Mouse (Mus musculus) forebrain, postnatal 0 days (tissue): ENCODE results near the gene H2al1i. TPM values are rescaled to one million over a fixed set of nuclear protein-coding genes. Genes with fewer than 3 reads are reported as not detected.

ENCODE experiments used
- ATAC-seq: fragments of 200-750 bp; cut with Nextera tagmentation; 2 replicates; pipeline ENCODE4 v1.8.0; 2017; ENCODE audit warnings: mild to moderate bottlenecking, moderate library complexity
- DNase-seq: peaks from one replicate; pipeline ENCODE4 v3.0.0-alpha.2; 2015
- H3K27ac ChIP-seq: fragments of 300-500 bp; sonication (generic); 2 replicates; pipeline ENCODE4 v1.5.1; 2014; ENCODE audit warnings: low read depth, mild to moderate bottlenecking, antibody characterized with exemption, low read length, moderate library complexity, mixed read lengths
- H3K27me3 ChIP-seq: fragments of 300-500 bp; sonication (generic); 2 replicates; pipeline ENCODE4 v1.6.1; 2014; ENCODE audit warnings: mild to moderate bottlenecking, low read length, mixed read lengths; ENCODE audit not compliant: insufficient read depth
- H3K36me3 ChIP-seq: fragments of 300-500 bp; sonication (generic); 2 replicates; pipeline ENCODE4 v1.6.1; 2014; ENCODE audit warnings: mild to moderate bottlenecking, moderate library complexity; ENCODE audit not compliant: insufficient read depth
- H3K4me1 ChIP-seq: fragments of 300-500 bp; sonication (generic); 2 replicates; pipeline ENCODE4 v1.6.1; 2014; ENCODE audit warnings: antibody characterized with exemption; ENCODE audit not compliant: insufficient read depth
- H3K4me2 ChIP-seq: fragments of 300-500 bp; sonication (generic); 2 replicates; pipeline ENCODE4 v1.6.1; 2014; ENCODE audit warnings: low read depth, mild to moderate bottlenecking, moderate library complexity
- H3K4me3 ChIP-seq: fragments of 300-500 bp; sonication (generic); 2 replicates; pipeline ENCODE4 v1.5.1; 2014; ENCODE audit warnings: low read depth, low read length, mixed read lengths
- H3K9ac ChIP-seq: fragments of 300-500 bp; sonication (generic); 2 replicates; pipeline ENCODE4 v1.6.1; 2014; ENCODE audit warnings: mild to moderate bottlenecking
- H3K9me3 ChIP-seq: fragments of 300-500 bp; sonication (generic); 2 replicates; pipeline ENCODE4 v1.6.1; 2016; ENCODE audit warnings: low read length
- CTCF ChIP-seq: sonication (generic); IDR thresholded peaks from 2 replicates; pipeline ENCODE4 v1.5.1; 2016; ENCODE audit warnings: antibody characterized with exemption, control low read depth, low read depth
- WGBS: fragments of 180-500 bp; shearing (Covaris S2); extraction: QIAGEN DNeasy Blood & Tissue Kit; methylation state at CpG from one replicate; pipeline ENCODE4 v1.1.7; 2014; 5-methylcytosine and 5-hydroxymethylcytosine counted together
- polyA plus RNA-seq: library from polyadenylated mRNA; unstranded; fragments of >200 nt; fragmentation: Nextera tagmentation; extraction: Ambion mirVana; gene quantifications from 2 replicates; pipeline ENCODE4 v1.2.1, GENCODE M21; 2015
- total RNA-seq: library from RNA; depleted of rRNA; stranded (reverse); fragments of >200 nt; gene quantifications from 2 replicates; pipeline ENCODE4 v1.2.3, GENCODE M21; 2014; rRNA removed

The H2al1i gene
- total and polyA plus RNA-seq, 2 experiments from 2014 or later, result not detected

DNA sequence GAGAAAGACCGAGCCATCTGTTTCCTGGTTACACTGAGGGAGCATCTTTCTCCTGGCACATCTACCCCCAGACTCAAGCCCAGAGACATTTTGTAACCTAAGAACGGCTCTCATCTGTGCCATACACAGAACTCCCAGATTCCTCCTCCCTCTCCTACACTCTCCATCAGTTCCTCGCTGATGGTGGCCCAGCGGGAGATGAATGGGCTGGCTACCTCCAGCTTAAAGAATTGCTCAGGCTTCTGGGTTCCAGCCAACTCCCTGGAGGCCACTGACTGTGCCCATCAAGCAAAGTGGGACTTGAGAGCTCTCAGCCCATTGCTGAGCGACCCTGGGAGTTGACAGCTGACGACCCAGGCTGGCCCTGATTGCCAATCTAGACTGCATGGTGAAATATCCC lies 39.4 kb downstream of the H2al1i start:
- DNase-seq, result peak; percentile 23
- Histone ChIP-seq H3K9ac (no peak overlapping the region), H3K27me3 (no peaks in the 10 kb centered on the region), H3K4me2 (no peak overlapping the region), H3K4me1 (no peaks in the 10 kb centered on the region), H3K9me3 (no peaks in the 10 kb centered on the region), H3K4me3 (no peak overlapping the region), H3K27ac (no peak overlapping the region), H3K36me3 (no peaks in the 10 kb centered on the region)
- ATAC-seq, result peak; percentile 66; the same call in 1 of the 2 replicates
- no peak for TF ChIP-seq CTCF
- 42% methylated on average over 6 of the region's 6 CpGs for WGBS

DNA sequence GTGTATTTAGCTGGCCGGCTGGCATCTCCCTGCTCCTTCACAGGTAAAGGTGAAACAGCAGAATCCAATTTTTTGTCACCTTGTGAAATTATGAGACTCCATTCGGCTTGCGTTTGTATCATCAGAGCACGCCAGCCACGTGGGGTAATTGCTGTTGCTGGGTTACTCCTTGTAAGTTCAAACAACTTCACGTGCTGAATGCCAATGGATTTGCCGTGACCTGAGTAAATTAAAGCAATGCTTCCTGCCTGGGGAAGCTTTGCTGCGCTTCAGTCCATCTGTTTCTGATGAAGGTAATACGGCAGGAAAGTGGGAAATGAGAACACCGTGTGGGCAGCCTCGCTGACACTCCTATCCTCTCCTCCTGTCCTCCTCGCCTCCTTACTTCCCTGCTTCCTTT lies 40.7 kb downstream of the H2al1i start:
- no peak overlapping the region for H3K9ac ChIP-seq
- H3K27me3 ChIP-seq, result no peaks in the 10 kb centered on the region
- no peak for DNase-seq
- 57% methylated on average over 12 of the region's 12 CpGs for WGBS
- H3K36me3 ChIP-seq, result no peaks in the 10 kb centered on the region
- no peaks in the 10 kb centered on the region for H3K4me1 ChIP-seq
- ATAC-seq, result no peak
- no peaks in the 10 kb centered on the region for H3K9me3 ChIP-seq
- H3K4me3 ChIP-seq, result no peak overlapping the region
- TF ChIP-seq CTCF, result no peak
- no peak overlapping the region for H3K4me2 ChIP-seq
- no peak overlapping the region for H3K27ac ChIP-seq

Other genes with a start within 250 kb of the H2al1i start
- not detected in 2 replicates for gene H2al1a, start 25.4 kb upstream of the H2al1i start, total RNA-seq
- gene H2al1a, start 25.4 kb upstream of the H2al1i start, polyA plus RNA-seq, result not detected in 2 replicates
- not detected in 2 replicates for gene H2al1b, start 22.2 kb upstream of the H2al1i start, total RNA-seq
- gene H2al1b, start 22.2 kb upstream of the H2al1i start, polyA plus RNA-seq, result not detected in 2 replicates
- not detected in 2 replicates for gene H2al1c, start 19.0 kb upstream of the H2al1i start, total RNA-seq
- not detected in 2 replicates for gene H2al1c, start 19.0 kb upstream of the H2al1i start, polyA plus RNA-seq
- gene H2al1d, start 15.8 kb upstream of the H2al1i start, total RNA-seq, result not detected in 2 replicates
- not detected in 2 replicates for gene H2al1d, start 15.8 kb upstream of the H2al1i start, polyA plus RNA-seq
- not detected in 2 replicates for gene H2al1e, start 12.7 kb upstream of the H2al1i start, total RNA-seq
- gene H2al1e, start 12.7 kb upstream of the H2al1i start, polyA plus RNA-seq, result not detected in 2 replicates
- gene H2al1f, start 9.5 kb upstream of the H2al1i start, total RNA-seq, result not detected in 2 replicates
- gene H2al1f, start 9.5 kb upstream of the H2al1i start, polyA plus RNA-seq, result not detected in 2 replicates
- gene H2al1g, start 6.4 kb upstream of the H2al1i start, total RNA-seq, result not detected in 2 replicates
- not detected in 2 replicates for gene H2al1g, start 6.4 kb upstream of the H2al1i start, polyA plus RNA-seq
- not detected in 2 replicates for gene H2al1h, start 3.2 kb upstream of the H2al1i start, total RNA-seq
- gene H2al1h, start 3.2 kb upstream of the H2al1i start, polyA plus RNA-seq, result not detected in 2 replicates
- not detected in 2 replicates for gene H2al1j, start 3.2 kb downstream of the H2al1i start, total RNA-seq
- gene H2al1j, start 3.2 kb downstream of the H2al1i start, polyA plus RNA-seq, result not detected in 2 replicates